Mouse (Mus musculus): ENCODE measurements around the gene Irgm1. TPM values are rescaled to one million over a fixed set of nuclear protein-coding genes. Genes with fewer than 3 reads are reported as not detected.

Irgm1 gene
- polyA plus RNA-seq, 1 experiment from 2014 or later: 1.6 TPM

Other genes with a start within 250 kb of the Irgm1 start
- gene Rack1, start 71.4 kb downstream of the Irgm1 start, polyA plus RNA-seq (2015; fragmentation: Nextera tagmentation; extraction: Ambion mirVana): 451 and 473 TPM in 2 replicates
- gene Trim41, start 54.3 kb downstream of the Irgm1 start, polyA plus RNA-seq (2015; fragmentation: Nextera tagmentation; extraction: Ambion mirVana): 7.2 and 7.6 TPM in 2 replicates
- 1.4 and 2.0 TPM in 2 replicates for gene Trim7, start 45.5 kb downstream of the Irgm1 start, polyA plus RNA-seq (2015; fragmentation: Nextera tagmentation; extraction: Ambion mirVana)
- gene Gm12184, start 45.0 kb downstream of the Irgm1 start, polyA plus RNA-seq (2015; fragmentation: Nextera tagmentation; extraction: Ambion mirVana): 2.8 and 3.9 TPM in 2 replicates
- 0.20 and 0.24 TPM in 2 replicates for gene Gm5431, start 30.5 kb upstream of the Irgm1 start, polyA plus RNA-seq (2015; fragmentation: Nextera tagmentation; extraction: Ambion mirVana)
- 1.0 and 2.3 TPM in 2 replicates for gene Psme2b, start 74.5 kb upstream of the Irgm1 start, polyA plus RNA-seq (2015; fragmentation: Nextera tagmentation; extraction: Ambion mirVana)
- not detected in 2 replicates for gene Olfr56, start 107.2 kb upstream of the Irgm1 start, polyA plus RNA-seq (2015; fragmentation: Nextera tagmentation; extraction: Ambion mirVana)
- 0.39 and 0.71 TPM in 2 replicates for gene 9930111J21Rik1, start 107.7 kb upstream of the Irgm1 start, polyA plus RNA-seq (2015; fragmentation: Nextera tagmentation; extraction: Ambion mirVana)
- gene Gm12185, start 120.5 kb upstream of the Irgm1 start, polyA plus RNA-seq (2015; fragmentation: Nextera tagmentation; extraction: Ambion mirVana): not detected in 2 replicates
- gene Tgtp1, start 122.5 kb upstream of the Irgm1 start, polyA plus RNA-seq (2015; fragmentation: Nextera tagmentation; extraction: Ambion mirVana): not detected in 2 replicates
- gene 9930111J21Rik2, start 179.6 kb upstream of the Irgm1 start, polyA plus RNA-seq (2015; fragmentation: Nextera tagmentation; extraction: Ambion mirVana): 0.34 and 0.53 TPM in 2 replicates
- gene Tgtp2, start 192.5 kb upstream of the Irgm1 start, polyA plus RNA-seq (2015; fragmentation: Nextera tagmentation; extraction: Ambion mirVana): not detected in 2 replicates
- gene Ifi47, start 204.9 kb upstream of the Irgm1 start, polyA plus RNA-seq (2015; fragmentation: Nextera tagmentation; extraction: Ambion mirVana): 0.56 and 0.81 TPM in 2 replicates
- not detected in 2 replicates for gene Olfr1396, start 243.2 kb upstream of the Irgm1 start, polyA plus RNA-seq (2015; fragmentation: Nextera tagmentation; extraction: Ambion mirVana)

All from forebrain, embryonic 16.5 days (tissue).